13 mouse cellular contexts compared by ENCODE assay signal in the genomic region with DNA sequence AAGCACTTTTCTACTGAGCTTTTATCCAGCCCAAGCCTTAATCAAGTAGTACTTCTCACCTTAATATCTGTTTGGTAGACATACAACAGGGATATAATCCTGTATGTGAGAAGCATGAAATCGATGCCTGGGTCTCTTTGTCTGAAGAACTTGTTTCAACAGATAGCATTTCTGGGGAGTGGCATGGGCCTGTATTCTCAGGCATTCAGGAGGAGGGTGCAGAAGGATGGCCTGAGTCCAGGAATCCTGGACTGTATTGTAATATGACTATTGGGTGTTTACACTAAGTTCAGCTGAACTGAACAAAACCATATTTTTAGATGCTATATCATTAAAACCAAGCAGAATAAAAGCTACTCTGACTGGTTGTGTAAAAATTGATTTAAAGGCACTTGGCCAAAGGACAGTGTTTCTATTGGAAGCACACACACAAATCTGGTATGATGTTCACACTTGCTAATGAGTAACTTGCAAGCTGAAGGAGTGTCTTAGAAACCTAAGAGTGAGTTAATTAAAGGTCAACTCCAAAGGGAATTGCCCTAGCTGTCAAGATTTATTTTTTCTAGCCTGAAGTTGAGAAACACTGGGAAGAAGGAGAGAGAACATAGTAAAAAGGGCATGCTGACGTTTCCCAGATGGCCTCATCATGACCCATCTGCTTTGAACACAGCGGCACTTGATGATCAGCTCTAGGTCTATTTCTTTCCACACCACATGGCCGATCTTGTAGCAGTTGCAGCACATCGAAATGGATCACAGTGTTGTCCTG.
DNase-seq lines count a peak whose midpoint lies in the region; ATAC-seq and TF ChIP-seq lines count a peak whose summit lies in the region.
"Had no signal": no experiment of that assay in that cellular context is flagged by ENCODE, and none has a peak within 500 bp of the region (broad histone marks: within the 10 kb centered on the region; RNA-seq: fewer than 3 reads in every experiment).

No protein-coding gene starts in this region.

- H3K9ac ChIP-seq in kidney, postnatal 0 days (ENCODE audit: low read depth, low read length): no peak overlapping the region
- H3K9ac ChIP-seq in intestine, embryonic 15.5 days: no peak overlapping the region
- H3K9ac ChIP-seq: limb, embryonic 13.5 days had no signal

- H3K27me3 ChIP-seq in kidney, adult 2 months (replicated peaks; ENCODE audit: control insufficient read depth, insufficient read depth, low read length): no peaks in the 10 kb centered on the region
- H3K27me3 ChIP-seq in kidney, postnatal 0 days (ENCODE audit: insufficient read depth, low read length): no peaks in the 10 kb centered on the region
- no peaks in the 10 kb centered on the region for H3K27me3 ChIP-seq in intestine, embryonic 15.5 days (replicated peaks)
- H3K27me3 ChIP-seq: limb, embryonic 13.5 days had no signal

- ATAC-seq in kidney, postnatal 0 days (replicated peaks; ENCODE audit: low FRiP score, low read depth): peak; percentile 69; the same call in 1 of the 2 replicates
- no peak for ATAC-seq in intestine, embryonic 15.5 days

- H3K4me2 ChIP-seq in kidney, postnatal 0 days (ENCODE audit: low read length): no peak overlapping the region
- no peak overlapping the region for H3K4me2 ChIP-seq in intestine, embryonic 15.5 days (replicated peaks)
- H3K4me2 ChIP-seq: limb, embryonic 13.5 days had no signal

- no peak overlapping the region for H3K4me3 ChIP-seq in kidney, adult 2 months (ENCODE audit: insufficient read depth, low read depth, low read length)
- H3K4me3 ChIP-seq in kidney, postnatal 0 days (replicated peaks; ENCODE audit: low read depth, low read length): no peak overlapping the region
- H3K4me3 ChIP-seq in intestine, embryonic 15.5 days (replicated peaks): no peak overlapping the region
- H3K4me3 ChIP-seq: limb, embryonic 13.5 days had no signal

- WGBS in kidney, adult 2 months: 22% methylated on average over 5 of the region's 5 CpGs
- WGBS in kidney, postnatal 0 days: 17% methylated on average over 5 of the region's 5 CpGs
- 44% methylated on average over 5 of the region's 5 CpGs for WGBS in intestine, embryonic 15.5 days

- no peak for TF ChIP-seq POLR2A in kidney, adult 2 months (IDR thresholded peaks at IDR 0.05; ENCODE audit: low read depth, low read length)

- 0 out of 2 replicates have a peak, but pooled peaks cover 2% of the 10 kb centered on the region for H3K4me1 ChIP-seq in kidney, adult 2 months (ENCODE audit: control insufficient read depth, insufficient read depth, low read length)
- H3K4me1 ChIP-seq in kidney, postnatal 0 days (replicated peaks; ENCODE audit: insufficient read depth, low read length): no peaks in the 10 kb centered on the region
- H3K4me1 ChIP-seq in intestine, embryonic 15.5 days (replicated peaks): no peaks in the 10 kb centered on the region
- H3K4me1 ChIP-seq: limb, embryonic 13.5 days had no signal

- peak; percentile 67 for DNase-seq in kidney, adult 2 months
- DNase-seq in kidney, adult 11 months: no peak
- DNase-seq in brain, adult 2 months (ENCODE audit: low read depth, low spot score): peak; percentile 74
- DNase-seq in embryo, embryonic 9.5 days (ENCODE audit: extremely low spot score): peak; percentile 19
- peak; percentile 78 for DNase-seq in kidney, postnatal 0 days (ENCODE audit: low spot score)
- no peak for DNase-seq in liver
- no peak for DNase-seq in lung, postnatal 25 days (ENCODE audit: low spot score)
- DNase-seq: adrenal gland, adult 8-10 months; cerebellum, adult 8-10 months; heart, adult 18-20 months; heart, postnatal 4 days had no signal

- TF ChIP-seq CTCF in kidney, adult 2 months (conservative IDR thresholded peaks at IDR 0.05; ENCODE audit: insufficient read depth, insufficient read length, low read depth, low read length): no peak
- TF ChIP-seq CTCF in kidney, postnatal 0 days (IDR thresholded peaks at IDR 0.05; ENCODE audit: low read depth): no peak

- no peak overlapping the region for H3K27ac ChIP-seq in kidney, adult 2 months (ENCODE audit: insufficient read depth, low read depth, low read length)
- H3K27ac ChIP-seq in kidney, postnatal 0 days: no peak overlapping the region
- no peak overlapping the region for H3K27ac ChIP-seq in intestine, embryonic 15.5 days
- H3K27ac ChIP-seq: limb, embryonic 13.5 days had no signal

- no peaks in the 10 kb centered on the region for H3K36me3 ChIP-seq in kidney, adult 2 months (ENCODE audit: control insufficient read depth, insufficient read depth, low read length)
- H3K36me3 ChIP-seq in kidney, postnatal 0 days (ENCODE audit: insufficient read depth, low read length): no peaks in the 10 kb centered on the region
- H3K36me3 ChIP-seq in intestine, embryonic 15.5 days: no peaks in the 10 kb centered on the region
- H3K36me3 ChIP-seq: limb, embryonic 13.5 days had no signal

- no peaks in the 10 kb centered on the region for H3K9me3 ChIP-seq in kidney, postnatal 0 days (replicated peaks; ENCODE audit: low read length)
- H3K9me3 ChIP-seq in intestine, embryonic 15.5 days: no peaks in the 10 kb centered on the region
- H3K9me3 ChIP-seq: limb, embryonic 13.5 days had no signal

Comparison
In these comparisons a context has a peak if more than half of its experiments do, and no peak if none do; other contexts are left out.
1. DNase-seq: peak in kidney, adult 2 months (single experiment), brain, adult 2 months (single experiment), embryo, embryonic 9.5 days (single experiment) and kidney, postnatal 0 days (single experiment); none in kidney, adult 11 months (single experiment), liver (single experiment) and lung, postnatal 25 days (single experiment).